Mouse (Mus musculus) olfactory bulb, adult 2 months (tissue): ENCODE measurements around the gene Map6.

Experiments used
- CTCF ChIP-seq: fragments of 200-500 bp; IDR thresholded peaks from 2 replicates; pipeline ENCODE4 v1.5.1; 2012; ENCODE audit warnings: low read depth, mild to moderate bottlenecking, low read length, moderate library complexity; ENCODE audit not compliant: insufficient read depth
- POLR2A ChIP-seq: fragments of 200-500 bp; IDR thresholded peaks from 2 replicates; pipeline ENCODE4 v1.6.1; 2012; ENCODE audit warnings: mild to moderate bottlenecking, low read depth, low read length, moderate library complexity; ENCODE audit not compliant: insufficient read depth

DNA sequence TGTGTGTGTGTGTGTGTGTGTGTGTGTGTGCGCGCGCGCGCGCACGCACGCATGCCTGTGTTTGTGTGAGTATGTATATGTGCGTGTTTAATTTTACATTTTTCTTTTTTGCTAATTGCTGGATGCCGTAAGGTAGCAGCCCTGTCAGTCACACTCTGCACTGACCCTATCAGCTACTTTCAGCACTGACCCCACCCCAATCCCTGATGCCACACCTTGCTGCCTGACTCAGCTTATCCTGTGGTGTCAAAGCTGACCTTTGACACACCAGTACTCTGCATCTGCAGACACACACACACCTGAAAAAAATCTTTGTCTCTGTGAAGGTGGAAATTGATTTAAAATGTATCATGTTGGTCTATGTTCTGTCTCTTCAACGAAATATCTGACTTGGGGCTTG, 25.1 kb upstream of the Map6 start:
- TF ChIP-seq CTCF: no peak
- TF ChIP-seq POLR2A: no peak
